Mouse (Mus musculus): ENCODE data around the gene Map3k11.

DNA sequence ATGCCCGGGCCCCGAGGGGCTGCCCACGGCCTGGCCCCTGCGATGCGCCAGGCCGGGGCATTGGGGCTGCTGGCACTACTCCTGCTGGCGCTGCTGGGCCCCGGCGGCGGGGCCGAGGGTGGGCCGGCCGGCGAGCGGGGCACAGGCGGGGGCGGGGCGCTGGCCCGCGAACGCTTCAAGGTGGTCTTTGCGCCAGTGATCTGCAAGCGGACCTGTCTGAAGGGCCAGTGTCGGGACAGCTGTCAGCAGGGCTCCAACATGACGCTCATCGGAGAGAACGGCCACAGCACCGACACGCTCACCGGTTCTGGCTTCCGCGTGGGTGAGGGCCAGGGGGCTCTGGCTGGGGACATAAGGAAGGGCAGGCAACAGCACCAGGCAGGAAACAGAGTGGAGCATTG is 53.7 kb downstream of the Map3k11 start:
- no peak for TF ChIP-seq CTCF (IDR thresholded peaks at IDR 0.05; ENCODE audit: borderline replicate concordance, insufficient read depth, low read length)
- TF ChIP-seq POLR2A (IDR thresholded peaks at IDR 0.05; ENCODE audit: low read depth, low read length): no peak; the same call in 1 of the 2 replicates
